Mouse (Mus musculus) natural killer cell, adult 2 months (primary cell): ENCODE data around the gene Cpa3.

ENCODE experiments used
- DNase-seq, 2 experiments: peaks; one replicate each; pipeline ENCODE4 v3.0.0; 2022; ENCODE audit warnings: low spot score in 2 of 2

Gene Cpa3

GRCm38 (mm10) chr3:20242050-20242449, at the start of gene Cpa3:
Gene Cpa3, minus strand, starts transcription at chr3:20242181.
- DNase-seq = no peak

DNA sequence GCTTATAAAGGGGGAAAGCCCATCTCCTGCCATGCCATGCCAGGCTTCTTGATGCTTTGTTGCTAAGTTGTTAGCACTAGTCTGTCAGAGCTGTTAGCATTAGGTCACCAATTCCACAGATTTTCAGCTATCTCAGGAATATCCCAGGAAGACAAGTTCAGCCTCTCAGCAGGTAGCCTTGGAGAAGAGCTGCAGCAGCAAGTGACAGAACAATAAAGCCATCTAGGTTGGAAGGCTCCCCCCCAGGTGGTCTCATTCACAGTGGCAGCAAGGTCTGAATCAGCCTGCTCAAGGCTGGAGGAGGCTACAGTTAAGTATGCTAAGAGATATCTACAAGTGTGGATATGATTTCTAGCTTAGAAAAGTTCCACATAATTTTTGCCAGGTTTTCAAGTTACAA, 49.4 kb upstream of the Cpa3 start:
- DNase-seq = no peak

DNA sequence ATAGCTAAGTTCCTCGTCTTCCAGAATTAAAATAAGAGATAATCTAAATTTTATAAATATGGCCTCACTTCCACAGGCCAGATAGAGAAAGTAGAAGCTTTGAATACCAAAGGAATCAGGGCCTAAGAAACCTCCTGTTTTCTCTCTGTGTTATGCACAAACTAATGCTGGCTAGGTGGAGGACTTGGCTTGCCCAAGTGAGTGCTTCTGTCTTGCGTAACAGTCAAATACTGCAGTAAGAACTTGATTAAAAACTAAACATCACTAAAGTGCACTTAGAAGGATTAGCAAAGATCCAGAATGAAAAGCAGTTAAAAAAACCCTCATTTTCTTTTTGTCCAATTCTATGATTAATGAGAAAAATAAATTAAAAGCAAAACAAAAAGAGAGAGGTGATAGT, 46.8 kb upstream of the Cpa3 start:
- no peak for DNase-seq

DNA sequence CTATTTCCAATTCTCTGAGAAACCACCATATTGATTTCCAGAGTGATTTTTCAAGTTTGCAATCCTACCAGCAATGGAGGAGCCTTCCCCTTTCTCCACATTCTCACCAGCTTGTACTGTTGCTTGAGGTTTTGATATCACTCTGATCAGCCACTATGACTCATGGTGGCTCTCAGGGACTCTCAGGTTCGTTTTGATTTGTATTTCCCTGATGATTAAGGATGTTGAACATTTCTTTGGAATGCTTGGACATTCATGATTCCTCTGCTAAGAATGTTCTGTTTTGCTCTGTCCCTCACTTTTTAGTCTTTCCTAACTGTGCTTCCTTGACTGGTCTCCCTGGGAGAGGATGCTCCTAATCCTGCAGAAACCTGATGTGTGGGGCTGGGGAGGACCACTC, 39.8 kb upstream of the Cpa3 start:
- DNase-seq = no peak

DNA sequence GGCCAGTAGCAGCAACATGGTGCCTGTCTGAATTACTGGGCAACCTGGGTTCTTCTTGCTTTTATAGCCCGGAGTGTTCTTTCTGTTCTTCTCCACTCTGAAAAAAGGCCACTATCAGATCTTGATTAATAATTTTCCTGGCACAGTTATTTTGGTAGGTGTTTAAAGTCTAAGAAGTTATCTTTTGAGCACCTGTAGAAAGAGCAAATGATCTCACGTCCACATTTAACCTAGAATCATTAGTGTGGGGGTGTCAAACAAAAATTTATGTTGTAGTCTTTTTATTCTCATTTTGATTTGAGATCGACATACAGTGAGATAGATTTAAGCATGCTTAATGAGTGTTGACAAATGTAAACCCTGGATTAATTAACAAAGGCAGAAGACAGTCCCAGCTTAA, 33.7 kb upstream of the Cpa3 start, which contains the start of gene Cpb1:
Gene Cpb1 (minus strand): TSS at position 101 of the 400 bp plus-strand sequence.
- DNase-seq = no peak

- no peak for DNase-seq
These were observed 12.8 kb upstream of the Cpa3 start for GRCm38 (mm10) chr3:20254566-20255479.

GRCm38 (mm10) chr3:20243913-20244312, 1.9 kb upstream of the Cpa3 start:
- DNase-seq = no peak

DNA sequence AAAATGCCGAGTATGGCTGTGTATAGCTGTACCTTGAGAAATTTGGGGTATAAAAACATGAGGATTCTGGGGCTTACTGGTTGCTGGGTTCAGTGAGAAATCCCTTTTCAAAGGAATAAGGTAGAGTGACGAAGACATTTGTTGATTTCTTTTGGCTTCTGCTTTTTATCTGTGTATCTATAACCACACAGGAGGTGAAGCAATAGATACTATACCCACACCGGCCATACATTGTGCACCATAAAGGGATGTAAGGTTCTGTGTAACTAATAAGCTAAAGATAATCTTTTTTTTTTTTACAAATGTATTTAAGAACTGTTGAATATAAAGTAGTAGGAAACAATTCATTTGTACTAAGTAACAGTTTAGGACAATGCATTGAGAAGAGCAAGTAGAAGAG, 2.2 kb downstream of the Cpa3 start:
- no peak for DNase-seq

- no peak for DNase-seq
These were observed 5.0 kb downstream of the Cpa3 start for GRCm38 (mm10) chr3:20236965-20237364.

DNA sequence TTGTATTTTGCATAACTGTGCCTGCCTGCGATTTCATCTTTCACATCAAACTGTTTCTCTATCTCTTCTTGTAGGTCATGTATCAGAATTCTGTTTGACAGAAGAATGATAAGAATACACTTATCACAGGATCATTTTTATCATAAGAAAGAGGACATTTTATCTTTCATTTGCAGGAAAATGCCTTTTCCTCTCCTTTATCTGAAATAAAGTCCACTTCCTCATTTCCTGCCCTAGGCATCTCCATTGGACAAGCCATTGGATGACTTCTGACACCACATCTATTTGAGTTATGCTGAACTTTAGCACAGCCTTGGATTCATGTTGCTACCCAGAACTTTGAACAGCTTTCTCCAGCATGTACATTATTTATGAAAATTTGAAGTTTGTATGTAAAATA, 13.0 kb downstream of the Cpa3 start:
- no peak for DNase-seq

GRCm38 (mm10) chr3:20225429-20225828, 16.6 kb downstream of the Cpa3 start:
- no peak for DNase-seq

DNA sequence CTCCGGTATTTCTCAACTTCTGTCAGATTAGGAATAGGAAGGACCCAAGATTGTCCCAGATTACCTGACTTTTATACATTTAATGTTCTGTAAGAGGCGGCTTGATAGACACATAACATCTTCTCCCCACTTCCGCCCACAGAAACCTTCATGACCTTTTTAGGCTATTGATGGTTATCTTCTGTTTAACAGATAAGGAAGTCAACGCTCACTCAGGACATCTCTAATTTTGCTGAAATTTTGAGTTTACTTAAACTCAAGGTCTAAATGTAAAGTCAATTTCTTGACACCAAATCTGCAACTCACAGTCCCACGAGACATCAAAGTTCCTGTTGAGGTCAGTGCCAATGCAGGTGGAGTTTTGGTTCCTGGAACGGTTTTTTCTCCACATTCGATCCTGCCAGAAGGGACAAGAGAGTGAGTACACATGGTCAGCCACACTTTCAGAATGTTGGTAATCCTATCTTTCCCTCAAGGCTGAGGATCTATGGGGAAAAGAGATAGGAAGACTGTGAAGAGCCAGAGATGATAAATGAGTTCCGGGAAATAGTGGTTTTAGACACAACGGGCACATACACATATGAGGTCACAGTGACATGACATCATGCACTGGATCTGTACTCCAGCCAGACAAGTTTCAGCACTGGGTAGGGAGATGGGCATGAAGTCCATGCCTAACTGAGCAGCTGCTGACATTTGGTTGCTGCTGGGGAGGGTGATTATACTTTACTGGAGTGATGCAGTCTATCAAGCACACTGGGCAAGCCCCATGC, 18.9 kb downstream of the Cpa3 start:
- peak; percentile 25 to 40 for DNase-seq

DNA sequence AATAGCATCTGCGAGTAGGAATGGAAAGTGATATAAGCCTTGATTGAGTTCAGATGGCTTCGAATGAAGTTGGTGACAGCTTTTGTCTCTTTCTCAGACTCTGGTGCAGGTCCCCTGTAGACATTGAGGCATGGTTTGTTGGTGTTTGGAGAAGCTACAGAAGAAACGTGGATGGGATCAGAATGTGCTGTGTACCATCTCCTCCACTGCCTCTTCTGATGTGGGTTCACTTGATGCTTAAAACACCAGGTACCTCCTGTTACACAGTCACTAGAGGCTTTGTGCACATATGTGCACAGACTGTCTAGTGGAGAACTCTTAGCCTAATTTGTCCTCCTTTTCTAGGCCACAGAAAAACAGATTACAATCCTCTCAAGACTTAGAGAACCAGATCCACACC, 19.8 kb downstream of the Cpa3 start:
- no peak for DNase-seq

DNA sequence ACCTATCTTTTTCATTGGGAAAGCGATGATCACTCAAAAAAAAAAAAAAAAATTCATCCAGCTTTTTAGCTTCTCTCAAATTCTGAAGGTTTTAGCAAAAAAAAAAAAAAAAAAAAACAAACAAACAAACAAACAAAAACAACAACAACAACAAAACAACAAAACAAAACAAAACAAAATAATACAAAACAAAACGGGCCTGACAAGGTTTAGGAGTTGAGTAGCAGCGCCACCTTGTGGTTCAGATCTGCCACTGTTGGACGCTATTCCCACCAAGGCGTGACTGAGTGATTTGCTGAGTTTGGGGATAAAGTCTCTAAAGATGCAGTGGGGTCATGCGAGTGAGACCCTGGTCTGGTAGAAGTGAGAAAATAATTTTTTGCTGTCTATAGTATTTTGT, 43.1 kb downstream of the Cpa3 start:
- DNase-seq = peak; percentile 32 to 49

DNA sequence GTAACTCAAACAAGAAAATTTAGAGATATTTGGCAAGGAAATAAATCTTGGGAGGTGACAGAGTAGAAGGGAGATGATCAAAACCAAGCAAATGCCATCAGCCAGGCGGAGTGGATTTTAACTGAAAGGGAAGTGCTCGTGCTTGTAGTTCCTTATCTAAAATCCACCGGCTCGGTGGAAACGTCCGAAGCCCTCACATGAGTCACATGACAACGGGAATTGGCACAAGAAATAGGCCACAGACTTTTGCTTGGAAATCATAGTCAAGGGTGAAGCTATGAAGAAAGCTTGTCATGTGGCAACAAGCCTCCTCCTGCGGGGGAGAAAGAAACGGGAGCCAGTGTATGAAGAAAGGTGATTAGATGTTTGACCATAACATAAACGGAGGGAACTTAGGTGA, 44.1 kb downstream of the Cpa3 start:
- DNase-seq = no peak

DNA sequence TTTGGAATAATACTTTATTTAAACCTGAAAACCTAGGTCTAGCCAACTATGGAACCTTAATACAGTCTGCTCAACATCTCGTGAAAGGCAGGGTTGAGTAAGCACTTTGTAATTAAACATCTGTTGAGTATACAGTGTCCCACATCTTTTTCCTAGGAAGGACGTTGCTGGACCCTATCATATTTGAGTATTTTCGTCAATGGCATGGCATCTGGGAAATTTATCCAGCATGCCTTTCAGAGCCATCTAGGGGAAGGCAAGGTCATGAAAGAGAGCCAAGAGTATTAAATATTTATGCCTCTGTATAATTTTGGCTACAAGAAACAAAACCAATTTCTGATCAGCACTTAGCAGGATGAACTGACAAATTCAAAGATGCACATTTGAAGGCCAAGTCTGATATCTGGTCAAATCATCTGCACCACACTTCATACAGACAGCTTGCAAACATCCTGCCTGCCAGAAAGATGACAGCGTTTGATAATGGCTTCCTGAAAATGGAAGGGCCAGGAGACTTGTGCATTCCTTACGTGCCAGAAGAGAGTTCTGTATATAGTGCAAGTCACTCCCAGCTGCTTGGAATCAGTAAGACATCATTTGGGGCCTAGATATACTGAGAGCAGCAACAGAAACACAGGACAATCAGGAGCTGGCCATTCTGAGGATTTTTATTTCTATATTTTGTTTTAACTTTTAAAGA, 52.9 kb downstream of the Cpa3 start:
- no peak for DNase-seq

- no peak for DNase-seq
These were observed 69.6 kb downstream of the Cpa3 start for GRCm38 (mm10) chr3:20172394-20172793.

DNA sequence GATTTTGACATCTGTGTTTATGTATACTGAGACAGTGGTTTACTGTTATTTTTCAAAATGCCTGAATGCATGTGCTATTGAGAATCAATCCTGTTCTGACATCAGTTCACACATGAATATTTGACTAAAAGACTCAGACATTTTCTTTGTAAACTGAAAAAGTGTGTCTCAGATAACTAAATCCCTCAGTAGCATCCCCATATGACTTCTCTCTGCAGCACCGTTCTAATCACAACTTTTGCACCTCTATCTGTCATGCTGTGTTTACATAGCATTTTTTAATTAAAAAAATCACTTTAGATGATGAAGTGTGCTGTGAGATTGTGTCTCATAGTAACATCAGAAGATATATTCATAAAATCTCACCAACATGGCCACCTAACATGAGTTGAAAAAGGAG, 74.5 kb downstream of the Cpa3 start:
- DNase-seq = no peak
